Mouse (Mus musculus): ENCODE data around the gene Krba1.

GRCm38 (mm10) chr6:48452151-48452550, 56.8 kb downstream of the Krba1 start:
- TF ChIP-seq POLR2A (IDR thresholded peaks at IDR 0.05; ENCODE audit: low read depth, low read length) (no peak), CTCF (IDR thresholded peaks at IDR 0.05; ENCODE audit: extremely low read depth, insufficient read depth, insufficient read length, insufficient replicate concordance) (no peak)

Measured in spleen, adult 2 months (tissue).